Mouse (Mus musculus) testis, adult 2 months (tissue): ENCODE data around the gene Ift52.

Experiments used
- CTCF ChIP-seq: fragments of 200-500 bp; IDR thresholded peaks from 2 replicates; pipeline ENCODE4 v1.5.1; 2012; ENCODE audit warnings: low read depth, mild to moderate bottlenecking, inconsistent platforms, low read length, moderate library complexity; ENCODE audit not compliant: control insufficient read depth, insufficient read depth, insufficient replicate concordance
- POLR2A ChIP-seq: fragments of 200-500 bp; IDR thresholded peaks from 2 replicates; pipeline ENCODE4 v1.6.1; 2012; ENCODE audit warnings: low read depth, mild to moderate bottlenecking, inconsistent platforms, low read length, moderate library complexity; ENCODE audit not compliant: control insufficient read depth

GRCm38 (mm10) chr2:163052826-163053225 is 35.7 kb downstream of the Ift52 start:
- TF ChIP-seq CTCF (no peak), POLR2A (no peak)
